ENCODE assay signal across 16 mouse cellular contexts in genomic region chr17:47889267-47889666, GRCm38 (mm10). TPM values are rescaled to one million over a fixed set of nuclear protein-coding genes. Genes with fewer than 3 reads are reported as not detected.
DNase-seq lines count a peak whose midpoint lies in the region; ATAC-seq and TF ChIP-seq lines count a peak whose summit lies in the region.
"Had no signal": no experiment of that assay in that cellular context is flagged by ENCODE, and none has a peak within 500 bp of the region (broad histone marks: within the 10 kb centered on the region; RNA-seq: fewer than 3 reads in every experiment).

No protein-coding gene starts in this region.

- no peak overlapping the region for H3K4me3 ChIP-seq in forebrain, embryonic 13.5 days
- no peak overlapping the region for H3K4me3 ChIP-seq in forebrain, embryonic 16.5 days (replicated peaks; ENCODE audit: low read length)
- no peak overlapping the region for H3K4me3 ChIP-seq in lung, embryonic 15.5 days
- H3K4me3 ChIP-seq in hindbrain, postnatal 0 days (ENCODE audit: low read length), result no peak overlapping the region
- H3K4me3 ChIP-seq in stomach, embryonic 14.5 days (ENCODE audit: low read depth, low read length), result no peak overlapping the region
- H3K4me3 ChIP-seq: erythroblast, embryonic 14.5 days; heart, embryonic 15.5 days had no signal

- peaks cover 2% of the 10 kb centered on the region; the same call in 1 of the 2 replicates for H3K27me3 ChIP-seq in forebrain, embryonic 13.5 days
- H3K27me3 ChIP-seq in forebrain, embryonic 16.5 days (replicated peaks; ENCODE audit: control insufficient read depth, insufficient read depth, low read length), result no peaks in the 10 kb centered on the region
- H3K27me3 ChIP-seq in lung, embryonic 15.5 days, result no peaks in the 10 kb centered on the region
- no peaks in the 10 kb centered on the region for H3K27me3 ChIP-seq in hindbrain, postnatal 0 days (ENCODE audit: insufficient read depth, low read length)
- no peaks in the 10 kb centered on the region for H3K27me3 ChIP-seq in stomach, embryonic 14.5 days (ENCODE audit: control insufficient read depth, insufficient read depth, low read length)
- H3K27me3 ChIP-seq: heart, embryonic 15.5 days had no signal

- peaks cover 44% of the 10 kb centered on the region for H3K4me1 ChIP-seq in forebrain, embryonic 13.5 days
- peaks cover 27% of the 10 kb centered on the region for H3K4me1 ChIP-seq in forebrain, embryonic 16.5 days (replicated peaks; ENCODE audit: control insufficient read depth, insufficient read depth, low read length)
- H3K4me1 ChIP-seq in lung, embryonic 15.5 days, result peaks cover 51% of the 10 kb centered on the region
- peaks cover 7% of the 10 kb centered on the region; the same call in 1 of the 2 replicates for H3K4me1 ChIP-seq in hindbrain, postnatal 0 days (ENCODE audit: insufficient read depth, low read length)
- peaks cover 38% of the 10 kb centered on the region for H3K4me1 ChIP-seq in stomach, embryonic 14.5 days (ENCODE audit: control insufficient read depth, insufficient read depth, low read length)

- no peak overlapping the region for H3K4me2 ChIP-seq in forebrain, embryonic 13.5 days
- no peak overlapping the region for H3K4me2 ChIP-seq in forebrain, embryonic 16.5 days (ENCODE audit: low read length)
- H3K4me2 ChIP-seq in lung, embryonic 15.5 days, result no peak overlapping the region
- no peak overlapping the region for H3K4me2 ChIP-seq in hindbrain, postnatal 0 days (ENCODE audit: low read depth, low read length)
- no peak overlapping the region for H3K4me2 ChIP-seq in stomach, embryonic 14.5 days (replicated peaks; ENCODE audit: low read depth, low read length)
- H3K4me2 ChIP-seq: heart, embryonic 15.5 days had no signal

- 0 out of 2 replicates have a peak overlapping the region, but pooled peaks have one; percentile 10 for H3K9ac ChIP-seq in forebrain, embryonic 13.5 days
- H3K9ac ChIP-seq in forebrain, embryonic 16.5 days (replicated peaks; ENCODE audit: low read depth, low read length), result no peak overlapping the region
- no peak overlapping the region for H3K9ac ChIP-seq in lung, embryonic 15.5 days
- no peak overlapping the region for H3K9ac ChIP-seq in hindbrain, postnatal 0 days (replicated peaks; ENCODE audit: low read length)
- H3K9ac ChIP-seq in stomach, embryonic 14.5 days (replicated peaks; ENCODE audit: low read depth, low read length), result no peak overlapping the region
- H3K9ac ChIP-seq: heart, embryonic 15.5 days; liver, embryonic 14.5 days had no signal

- no peak for ATAC-seq in forebrain, embryonic 13.5 days
- no peak for ATAC-seq in forebrain, embryonic 16.5 days
- ATAC-seq in lung, embryonic 15.5 days (ENCODE audit: borderline replicate concordance, extremely low read depth, low FRiP score, low TSS enrichment), result no peak
- ATAC-seq in hindbrain, postnatal 0 days, result 0 out of 2 replicates have a peak, but pooled peaks have one; percentile 10
- no peak for ATAC-seq in stomach, embryonic 14.5 days (ENCODE audit: insufficient number of reproducible peaks, insufficient read depth, low FRiP score, low read depth)

- TF ChIP-seq CTCF in hindbrain, postnatal 0 days (IDR thresholded peaks at IDR 0.05; ENCODE audit: low read depth), result no peak

- H3K27ac ChIP-seq in forebrain, embryonic 13.5 days, result peak overlapping the region; percentile 31; the same call in 1 of the 2 replicates
- H3K27ac ChIP-seq in forebrain, embryonic 16.5 days (ENCODE audit: low read length), result no peak overlapping the region
- peak overlapping the region; percentile 72; the same call in 1 of the 2 replicates for H3K27ac ChIP-seq in lung, embryonic 15.5 days
- no peak overlapping the region for H3K27ac ChIP-seq in hindbrain, postnatal 0 days
- H3K27ac ChIP-seq in stomach, embryonic 14.5 days (ENCODE audit: low read length), result peak overlapping the region; percentile 78; the same call in 1 of the 2 replicates
- H3K27ac ChIP-seq: heart, embryonic 15.5 days; liver, embryonic 14.5 days had no signal

- no peak for DNase-seq in lung, postnatal 36 days
- no peak for DNase-seq in hindbrain, postnatal 0 days (ENCODE audit: low spot score)
- no peak for DNase-seq in adrenal gland, adult 2 months
- DNase-seq in left cerebral cortex, postnatal 25 days (ENCODE audit: low spot score in 2 of 2), result no peak
- DNase-seq: adrenal gland, postnatal 25 days; gastrocnemius, postnatal 36 days; kidney, adult 11 months; kidney, postnatal 25 days had no signal

- peaks cover 24% of the 10 kb centered on the region for H3K36me3 ChIP-seq in forebrain, embryonic 13.5 days (ENCODE audit: poor library complexity, severe bottlenecking)
- 0 out of 2 replicates have a peak, but pooled peaks cover 3% of the 10 kb centered on the region for H3K36me3 ChIP-seq in forebrain, embryonic 16.5 days (ENCODE audit: control insufficient read depth, insufficient read depth)
- peaks cover 18% of the 10 kb centered on the region; the same call in 1 of the 2 replicates for H3K36me3 ChIP-seq in lung, embryonic 15.5 days
- no peaks in the 10 kb centered on the region for H3K36me3 ChIP-seq in hindbrain, postnatal 0 days (ENCODE audit: insufficient read depth, low read length)
- H3K36me3 ChIP-seq in stomach, embryonic 14.5 days (ENCODE audit: control insufficient read depth, insufficient read depth, low read length), result peaks cover under 1% of the 10 kb centered on the region; the same call in 1 of the 2 replicates
- H3K36me3 ChIP-seq: heart, embryonic 15.5 days had no signal

- 34% methylated on average over 19 of the region's 19 CpGs for WGBS in forebrain, embryonic 13.5 days
- WGBS in forebrain, embryonic 16.5 days, result 26% methylated on average over 19 of the region's 19 CpGs
- 47% methylated on average over 19 of the region's 19 CpGs for WGBS in lung, embryonic 15.5 days
- WGBS in hindbrain, postnatal 0 days, result 46% methylated on average over 19 of the region's 19 CpGs
- WGBS in stomach, embryonic 14.5 days, result 58% methylated on average over 19 of the region's 19 CpGs

- H3K9me3 ChIP-seq in forebrain, embryonic 13.5 days (replicated peaks), result no peaks in the 10 kb centered on the region
- no peaks in the 10 kb centered on the region for H3K9me3 ChIP-seq in forebrain, embryonic 16.5 days (ENCODE audit: control insufficient read depth, low read length)
- no peaks in the 10 kb centered on the region for H3K9me3 ChIP-seq in lung, embryonic 15.5 days
- no peaks in the 10 kb centered on the region for H3K9me3 ChIP-seq in hindbrain, postnatal 0 days (ENCODE audit: low read length)
- H3K9me3 ChIP-seq in stomach, embryonic 14.5 days (ENCODE audit: control insufficient read depth, low read depth, low read length), result no peaks in the 10 kb centered on the region
- H3K9me3 ChIP-seq: heart, embryonic 15.5 days had no signal

- intact Hi-C loops in left cerebral cortex, postnatal 25 days (cut with DNase I), result no loop called here

RNA-seq across cellular contexts. Expression of gene Foxp4, which starts 35.2 kb away (rescaled TPM):
- 13.4 and 15.6 TPM in 2 replicates for polyA plus RNA-seq in forebrain, embryonic 13.5 days (2015; fragmentation: Nextera tagmentation; extraction: Ambion mirVana)
- 29.1 and 29.6 TPM in 2 replicates for polyA plus RNA-seq in forebrain, embryonic 16.5 days (2015; fragmentation: Nextera tagmentation; extraction: Ambion mirVana)
- polyA plus RNA-seq in lung, embryonic 15.5 days (2015; fragmentation: Nextera tagmentation; extraction: Ambion mirVana), result 23.7 and 24.1 TPM in 2 replicates
- total RNA-seq in hindbrain, postnatal 0 days (2014; rRNA removed), result 109 and 128 TPM in 2 replicates
- polyA plus RNA-seq in hindbrain, postnatal 0 days (2015; fragmentation: Nextera tagmentation; extraction: Ambion mirVana), result 29.3 and 31.3 TPM in 2 replicates
- 41.8 and 43.3 TPM in 2 replicates for polyA plus RNA-seq in stomach, embryonic 14.5 days (2014; fragmentation: Nextera tagmentation; extraction: Ambion mirVana)
- total RNA-seq in adrenal gland, adult 2 months (2021), result 10 to 100 TPM; 21.8 to 25.3 TPM
- polyA plus RNA-seq in adrenal gland, adult 2 months (2012; rRNA removed), result 61.2 and 76.5 TPM in 2 replicates
- 10 to 100 TPM; 41.3 to 42.7 TPM for total RNA-seq in left cerebral cortex, postnatal 25 days (2021)

RNA-seq across cellular contexts. Expression of gene Mdfi, which starts 54.8 kb away (rescaled TPM):
- polyA plus RNA-seq in forebrain, embryonic 13.5 days (2015; fragmentation: Nextera tagmentation; extraction: Ambion mirVana), result 2.6 and 3.1 TPM in 2 replicates
- 2.0 and 2.5 TPM in 2 replicates for polyA plus RNA-seq in forebrain, embryonic 16.5 days (2015; fragmentation: Nextera tagmentation; extraction: Ambion mirVana)
- polyA plus RNA-seq in lung, embryonic 15.5 days (2015; fragmentation: Nextera tagmentation; extraction: Ambion mirVana), result 19.3 and 20.6 TPM in 2 replicates
- total RNA-seq in hindbrain, postnatal 0 days (2014; rRNA removed), result 14.7 and 38.7 TPM in 2 replicates
- polyA plus RNA-seq in hindbrain, postnatal 0 days (2015; fragmentation: Nextera tagmentation; extraction: Ambion mirVana), result 2.6 TPM in 2 replicates
- 31.8 and 32.0 TPM in 2 replicates for polyA plus RNA-seq in stomach, embryonic 14.5 days (2014; fragmentation: Nextera tagmentation; extraction: Ambion mirVana)
- total RNA-seq in adrenal gland, adult 2 months (2021), result 1 to 10 TPM; 1.2 to 2.1 TPM
- 15.8 and 24.2 TPM in 2 replicates for polyA plus RNA-seq in adrenal gland, adult 2 months (2012; rRNA removed)
- 1 to 10 TPM in 1 of 2 experiments, under 1 TPM in 1; 0.80 to 1.4 TPM for total RNA-seq in left cerebral cortex, postnatal 25 days (2021)
- polyA plus RNA-seq: G1E had no signal

Comparison
In these comparisons a context has a peak if more than half of its experiments do, and no peak if none do; other contexts are left out.
1. H3K27ac ChIP-seq: peak in forebrain, embryonic 13.5 days (single experiment), lung, embryonic 15.5 days (single experiment) and stomach, embryonic 14.5 days (single experiment); none in forebrain, embryonic 16.5 days (single experiment) and hindbrain, postnatal 0 days (single experiment).